Mouse (Mus musculus): ENCODE data around the gene Neurl1a.
A peak's percentile ranks its signal among the peaks of the same experiment; 100 is the strongest.

The Neurl1a gene

GRCm38 (mm10) chr19:47168223-47168622 lies 10.4 kb upstream of the Neurl1a start:
- DNase-seq (ENCODE audit: low spot score in 2 of 2) = no peak

- DNase-seq (ENCODE audit: low spot score in 2 of 2) = peak; percentile 74 to 82
These were observed 9.7 kb upstream of the Neurl1a start for GRCm38 (mm10) chr19:47168793-47169412.

DNA sequence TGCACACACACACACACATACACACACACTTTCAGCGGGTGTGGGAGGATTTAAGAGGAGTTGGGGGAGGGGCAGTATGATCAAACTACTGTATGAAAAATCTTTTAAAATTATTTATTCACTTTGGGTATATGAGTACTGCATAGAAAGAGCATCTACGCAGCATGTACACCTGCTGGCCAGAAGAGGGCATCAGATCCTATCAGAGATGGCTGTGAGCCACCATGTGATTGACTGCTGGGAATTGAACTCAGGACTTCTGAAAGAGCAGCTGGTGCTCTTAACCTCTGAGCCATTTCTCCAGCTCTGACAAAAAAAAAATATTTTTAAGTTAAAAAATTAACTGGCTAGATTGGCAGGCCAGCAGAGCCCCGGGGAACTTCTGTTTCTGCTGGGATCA lies 4.1 kb upstream of the Neurl1a start:
- no peak for DNase-seq (ENCODE audit: low spot score in 2 of 2)

DNA sequence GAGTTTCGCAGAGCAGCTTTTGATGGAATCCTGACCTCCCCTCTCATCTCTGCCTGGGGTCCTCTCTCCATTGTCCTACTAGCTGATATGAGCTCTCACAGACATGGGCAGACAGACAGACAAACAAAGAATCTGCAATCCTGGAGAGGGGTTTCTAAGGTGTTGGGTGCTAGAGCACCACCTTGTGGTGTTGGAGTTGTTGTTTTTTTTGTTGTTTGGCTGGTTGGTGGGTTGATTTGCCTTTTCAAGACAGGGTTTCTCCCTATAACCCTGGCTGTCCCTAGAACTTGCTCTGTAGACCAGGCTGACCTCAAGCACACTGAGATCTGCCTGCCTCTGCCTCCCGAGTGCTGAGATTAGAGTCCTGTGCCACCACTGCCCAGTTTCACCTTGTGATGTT lies 3.1 kb upstream of the Neurl1a start:
- no peak for DNase-seq (ENCODE audit: low spot score in 2 of 2)

DNA sequence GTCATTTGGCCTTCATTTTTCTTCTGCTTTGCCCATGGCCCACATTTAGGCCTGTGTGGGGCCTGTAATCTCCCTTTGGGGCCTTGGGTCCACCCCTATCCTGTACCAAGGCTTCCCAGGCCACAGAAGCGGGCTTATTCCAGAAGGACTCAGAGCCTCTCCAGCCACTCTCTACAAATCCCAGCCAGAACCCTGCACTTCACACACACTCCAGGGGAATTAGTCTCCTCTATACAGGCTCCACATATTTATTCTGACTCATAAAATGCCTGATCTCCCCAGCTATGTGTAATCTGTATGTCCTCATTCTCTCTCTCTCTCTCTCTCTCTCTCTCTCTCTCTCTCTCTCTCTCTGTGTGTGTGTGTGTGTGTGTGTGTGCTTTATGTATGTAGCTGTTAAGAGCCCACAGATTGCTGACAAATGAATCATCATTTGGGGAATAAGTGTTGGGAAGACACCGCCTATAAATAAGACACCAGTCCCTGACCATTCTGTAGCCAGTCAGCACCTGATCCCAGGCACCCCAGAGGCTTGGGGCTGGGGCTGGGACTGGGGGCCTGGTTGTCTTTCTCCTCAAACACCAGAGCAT lies 1.6 kb upstream of the Neurl1a start:
- DNase-seq (ENCODE audit: low spot score in 2 of 2) = no peak

DNA sequence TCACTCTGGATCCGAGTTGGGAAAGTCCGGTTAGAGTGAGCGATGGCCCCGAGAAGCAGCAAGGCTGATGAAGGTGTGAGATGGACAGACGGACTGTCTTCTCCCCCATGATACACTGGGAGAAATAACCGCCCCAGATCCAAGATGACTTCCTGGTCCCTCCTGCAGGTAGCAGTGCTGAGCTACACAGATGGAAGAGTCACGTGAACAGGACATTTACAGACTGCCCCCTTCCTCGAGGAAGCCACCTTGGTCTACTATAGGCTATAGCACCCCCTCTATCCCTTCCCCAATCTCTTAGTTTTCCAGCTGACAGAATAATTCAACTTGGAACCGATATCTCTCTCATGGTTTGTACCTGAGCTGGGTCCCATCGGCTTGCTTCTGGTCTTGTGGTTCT lies 619 bp upstream of the Neurl1a start:
- no peak for DNase-seq (ENCODE audit: low spot score in 2 of 2)

DNA sequence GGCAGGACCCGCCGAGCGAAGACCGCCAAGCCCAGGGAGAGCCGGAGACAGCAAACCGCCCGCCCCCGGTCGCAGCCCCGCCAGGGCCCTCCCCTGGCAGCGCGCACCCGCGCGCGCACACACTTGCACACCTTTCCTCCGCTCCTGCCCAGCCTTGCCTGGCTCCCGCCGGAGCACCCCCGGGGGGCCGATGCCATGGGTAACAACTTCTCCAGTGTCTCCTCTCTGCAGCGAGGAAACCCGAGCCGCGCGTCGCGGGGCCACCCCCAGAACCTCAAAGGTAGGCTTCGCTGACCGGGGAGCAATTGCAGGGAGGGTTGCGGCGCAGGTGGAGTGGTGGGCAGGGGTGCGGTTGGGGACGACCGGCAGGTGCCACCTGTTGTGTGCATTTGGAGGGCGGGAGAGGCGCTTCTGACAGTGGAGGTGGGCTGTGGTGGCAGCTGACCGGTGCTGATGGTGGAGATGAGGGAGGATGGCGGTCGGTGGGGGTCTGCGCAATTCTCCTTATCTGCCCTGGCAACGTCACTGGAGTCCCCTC lies 721 bp downstream of the Neurl1a start:
- peak in 1 of 2 experiments; percentile 32 for DNase-seq (ENCODE audit: low spot score in 2 of 2)

GRCm38 (mm10) chr19:47180011-47180410 lies 1.4 kb downstream of the Neurl1a start:
- no peak for DNase-seq (ENCODE audit: low spot score in 2 of 2)

- no peak for DNase-seq (ENCODE audit: low spot score in 2 of 2)
These were observed 5.6 kb downstream of the Neurl1a start for GRCm38 (mm10) chr19:47184221-47184620.

DNA sequence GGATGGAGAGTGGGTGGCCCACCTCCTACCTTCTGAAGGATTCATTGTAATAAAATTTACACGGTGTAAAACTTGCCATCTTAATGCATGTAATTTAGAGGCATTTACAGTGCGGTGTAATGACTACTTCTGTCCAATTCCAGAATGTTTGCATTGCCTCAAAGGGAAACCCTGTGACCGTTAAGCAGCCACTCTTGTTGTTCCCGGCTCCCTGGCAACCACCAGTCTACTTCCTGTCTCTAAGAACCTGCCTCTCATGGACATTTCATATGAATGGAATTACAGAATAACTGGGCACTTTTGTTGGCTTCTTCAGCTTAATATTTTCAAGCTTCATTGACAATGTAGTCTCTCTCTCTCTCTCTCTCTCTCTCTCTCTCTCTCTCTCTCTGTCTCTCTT lies 6.1 kb downstream of the Neurl1a start:
- no peak for DNase-seq (ENCODE audit: low spot score in 2 of 2)

DNA sequence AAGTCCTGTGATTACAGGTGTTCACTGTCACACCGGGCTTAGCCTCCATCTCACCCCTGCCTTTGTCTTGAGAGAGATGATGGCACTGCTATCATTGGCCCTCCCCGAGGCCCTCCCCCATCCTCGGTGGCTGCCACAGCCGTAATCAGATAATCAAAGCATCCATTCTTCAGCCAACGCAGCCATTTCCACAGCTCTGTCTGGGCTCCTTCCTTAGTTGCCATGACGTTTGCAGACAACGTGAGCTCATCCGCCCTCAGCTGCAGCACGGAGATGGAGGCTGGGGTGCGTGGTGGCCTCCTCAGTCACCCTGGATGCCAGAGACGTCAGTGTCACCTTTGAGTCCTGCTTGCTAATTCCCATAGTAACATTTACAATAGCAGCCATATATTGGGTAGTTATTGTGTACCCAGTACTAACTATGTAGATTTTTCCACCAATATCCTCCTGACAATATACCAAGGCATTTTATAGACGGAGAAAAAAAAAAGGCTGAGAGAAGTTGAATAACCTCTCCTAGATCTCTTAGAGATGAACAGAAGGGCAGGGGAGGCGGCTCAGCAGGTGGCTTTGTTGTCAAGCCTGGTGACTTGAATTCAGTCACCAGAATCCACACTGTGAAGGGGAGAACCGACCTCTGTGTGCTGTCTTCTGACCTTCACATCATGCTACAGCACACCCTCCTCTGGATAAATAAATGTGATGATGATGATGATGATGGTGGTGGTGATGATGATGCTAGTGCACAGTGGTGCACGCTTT lies 8.1 kb downstream of the Neurl1a start:
- DNase-seq (ENCODE audit: low spot score in 2 of 2) = peak in 1 of 2 experiments; percentile 41

- DNase-seq (ENCODE audit: low spot score in 2 of 2) = no peak
These were observed 10.0 kb downstream of the Neurl1a start for GRCm38 (mm10) chr19:47188515-47189128.

DNA sequence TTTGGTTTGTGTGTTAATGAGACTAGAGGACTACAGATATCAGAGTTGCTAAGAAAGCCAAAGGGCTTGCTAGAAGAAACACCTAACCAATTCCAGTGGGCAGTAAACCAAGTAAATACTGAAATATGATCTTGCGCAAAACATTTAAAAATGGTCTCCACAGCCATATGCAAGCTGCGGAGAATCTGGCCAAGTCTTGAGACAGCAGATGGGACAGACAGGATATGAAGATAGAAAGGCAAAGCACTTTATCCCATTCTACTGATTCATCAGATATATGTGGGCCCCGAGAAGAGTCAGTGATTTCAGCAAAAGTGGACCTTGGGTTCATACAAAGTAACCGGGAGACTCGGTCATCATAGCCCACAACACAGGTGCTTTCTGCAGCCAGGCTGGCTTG lies 13.5 kb downstream of the Neurl1a start:
- no peak for DNase-seq (ENCODE audit: low spot score in 2 of 2)

- no peak for DNase-seq (ENCODE audit: low spot score in 2 of 2)
These were observed 20.2 kb downstream of the Neurl1a start for GRCm38 (mm10) chr19:47198671-47199350.

GRCm38 (mm10) chr19:47201972-47202371 lies 23.4 kb downstream of the Neurl1a start:
- no peak for DNase-seq (ENCODE audit: low spot score in 2 of 2)

GRCm38 (mm10) chr19:47202429-47202828 lies 23.8 kb downstream of the Neurl1a start:
- DNase-seq (ENCODE audit: low spot score in 2 of 2) = no peak

- no peak for DNase-seq (ENCODE audit: low spot score in 2 of 2)
These were observed 24.4 kb downstream of the Neurl1a start for GRCm38 (mm10) chr19:47203042-47203441.

DNA sequence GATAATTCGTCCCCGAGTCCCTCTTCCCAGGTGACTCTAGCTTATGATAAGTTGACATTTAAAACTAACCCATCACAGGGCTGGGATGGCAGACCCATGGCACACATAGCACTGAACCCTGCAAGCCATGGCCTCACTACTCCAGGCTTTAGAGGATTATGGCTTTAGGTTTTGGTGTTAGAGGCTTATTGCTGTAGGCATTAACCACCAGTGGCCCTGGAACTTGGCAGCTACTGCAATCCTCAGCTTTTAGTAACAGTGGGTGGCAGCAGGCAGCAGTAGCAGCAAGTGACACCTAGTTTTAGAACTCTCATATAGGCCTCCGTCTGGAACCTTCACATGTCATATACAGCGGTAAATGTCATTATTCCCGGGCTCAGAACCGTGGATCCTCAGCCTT lies 26.0 kb downstream of the Neurl1a start:
- peak; percentile 51 to 69 for DNase-seq (ENCODE audit: low spot score in 2 of 2)

DNA sequence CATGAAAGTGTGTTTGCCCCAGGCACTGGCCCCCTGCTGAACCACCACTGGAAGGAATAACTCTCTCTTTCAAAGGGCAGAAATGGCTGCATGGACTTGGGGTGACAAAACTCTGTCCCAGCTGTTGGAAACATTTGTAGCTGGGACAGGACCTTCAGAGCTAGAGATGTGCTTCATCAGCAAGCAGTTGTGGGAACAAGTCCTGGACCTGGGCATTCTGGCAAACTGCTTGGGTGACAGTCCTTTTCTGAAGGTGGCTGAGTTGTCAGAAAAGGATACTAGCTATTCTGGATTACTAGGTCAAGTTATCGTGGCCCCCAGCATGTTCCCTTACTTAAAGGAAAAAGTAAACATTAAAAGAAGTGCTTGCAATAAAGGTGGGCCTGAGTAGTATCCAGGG lies 27.5 kb downstream of the Neurl1a start:
- DNase-seq (ENCODE audit: low spot score in 2 of 2) = no peak

- DNase-seq (ENCODE audit: low spot score in 2 of 2) = no peak
These were observed 31.8 kb downstream of the Neurl1a start for GRCm38 (mm10) chr19:47210432-47210831.

- no peak for DNase-seq (ENCODE audit: low spot score in 2 of 2)
These were observed 33.1 kb downstream of the Neurl1a start for GRCm38 (mm10) chr19:47211609-47212312.
